Comparison of ENCODE assay signal across 8 mouse cellular contexts in the genomic region with DNA sequence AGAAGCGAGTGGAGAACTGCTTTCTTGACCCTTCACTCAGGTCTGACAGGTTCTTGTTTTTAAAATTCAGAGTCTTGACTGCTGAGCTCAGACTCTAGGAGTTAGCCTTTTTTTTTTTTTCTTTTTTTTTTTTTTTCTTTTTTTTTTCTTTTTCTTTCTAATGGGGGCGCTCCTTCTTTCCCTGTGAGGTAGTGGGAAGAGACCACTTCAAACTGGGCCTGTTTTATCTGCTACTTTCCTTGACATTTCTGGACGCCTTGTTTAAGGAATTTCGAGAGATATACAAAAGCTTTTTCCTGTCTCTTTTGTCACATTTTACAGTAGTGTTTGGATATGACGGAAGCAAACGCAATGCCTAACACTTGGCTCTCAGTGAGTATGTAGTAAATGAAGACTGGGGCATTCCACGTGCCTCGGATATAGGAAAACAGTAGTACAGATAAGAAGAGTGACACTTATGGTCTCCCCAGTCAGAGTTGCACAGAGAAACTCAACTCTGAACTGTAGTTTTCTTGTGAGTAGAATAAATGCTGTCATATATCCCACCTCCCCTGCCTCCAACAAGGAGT. TPM values are rescaled to one million over a fixed set of nuclear protein-coding genes. Genes with fewer than 3 reads are reported as not detected.
DNase-seq lines count a peak whose midpoint lies in the region; ATAC-seq and TF ChIP-seq lines count a peak whose summit lies in the region.

No protein-coding gene starts in this region.

- peak overlapping the region; percentile 75; the same call in 1 of the 2 replicates for H3K9ac ChIP-seq in embryonic facial prominence, embryonic 13.5 days
- H3K9ac ChIP-seq in neural tube, embryonic 14.5 days (replicated peaks; ENCODE audit: low read depth, low read length) = no peak overlapping the region

- H3K27me3 ChIP-seq in embryonic facial prominence, embryonic 13.5 days = no peaks in the 10 kb centered on the region
- no peaks in the 10 kb centered on the region for H3K27me3 ChIP-seq in limb, embryonic 10.5 days (ENCODE audit: low read depth, poor library complexity, severe bottlenecking)
- H3K27me3 ChIP-seq in neural tube, embryonic 14.5 days (ENCODE audit: control insufficient read depth, insufficient read depth, low read length) = no peaks in the 10 kb centered on the region

- peak overlapping the region; percentile 79 for H3K27ac ChIP-seq in layer of hippocampus, adult 2 months
- H3K27ac ChIP-seq in embryonic facial prominence, embryonic 13.5 days = no peak overlapping the region
- H3K27ac ChIP-seq in limb, embryonic 10.5 days = peak overlapping the region; percentile 85; the same call in 1 of the 2 replicates
- no peak overlapping the region for H3K27ac ChIP-seq in neural tube, embryonic 14.5 days (ENCODE audit: low read depth, low read length)

- ATAC-seq in embryonic facial prominence, embryonic 13.5 days (ENCODE audit: insufficient number of reproducible peaks, insufficient read depth, low FRiP score, low TSS enrichment, low read depth) = no peak
- no peak for ATAC-seq in neural tube, embryonic 14.5 days (ENCODE audit: low read depth)
- ATAC-seq in monocyte, adult 5-6 weeks (replicated peaks; ENCODE audit: insufficient number of reproducible peaks, low FRiP score, low TSS enrichment, poor library complexity, severe bottlenecking) = no peak

- H3K4me3 ChIP-seq in layer of hippocampus, adult 2 months = peak overlapping the region; percentile 56
- H3K4me3 ChIP-seq in embryonic facial prominence, embryonic 13.5 days = peak overlapping the region; percentile 59
- peak overlapping the region; percentile 65 for H3K4me3 ChIP-seq in limb, embryonic 10.5 days
- H3K4me3 ChIP-seq in neural tube, embryonic 14.5 days (ENCODE audit: low read depth, low read length) = peak overlapping the region; percentile 38; the same call in 1 of the 2 replicates

- 51% methylated on average over 8 of the region's 8 CpGs for WGBS in embryonic facial prominence, embryonic 13.5 days
- WGBS in limb, embryonic 10.5 days = 66% methylated on average over 8 of the region's 8 CpGs
- 67% methylated on average over 8 of the region's 8 CpGs for WGBS in neural tube, embryonic 14.5 days

- no peak for TF ChIP-seq CTCF in layer of hippocampus, adult 2 months (conservative IDR thresholded peaks at IDR 0.05)

- no peak for DNase-seq in layer of hippocampus, adult 2 months (ENCODE audit: low spot score in 2 of 2)
- DNase-seq in layer of hippocampus, postnatal 25 days (ENCODE audit: extremely low spot score in 1 of 2, low spot score in 1 of 2) = no peak
- DNase-seq in limb, embryonic 10.5 days (ENCODE audit: low spot score) = no peak
- DNase-seq in ovary, postnatal 36 days (ENCODE audit: low spot score) = no peak
- no peak for DNase-seq in gastrocnemius, postnatal 25 days

- H3K4me2 ChIP-seq in embryonic facial prominence, embryonic 13.5 days = peak overlapping the region; percentile 91
- peak overlapping the region; percentile 83; the same call in 1 of the 2 replicates for H3K4me2 ChIP-seq in neural tube, embryonic 14.5 days (ENCODE audit: low read depth, low read length)

- H3K4me1 ChIP-seq in embryonic facial prominence, embryonic 13.5 days = 0 out of 2 replicates have a peak, but pooled peaks cover 9% of the 10 kb centered on the region
- peaks cover 11% of the 10 kb centered on the region for H3K4me1 ChIP-seq in limb, embryonic 10.5 days
- peaks cover 9% of the 10 kb centered on the region; the same call in 1 of the 2 replicates for H3K4me1 ChIP-seq in neural tube, embryonic 14.5 days (ENCODE audit: control insufficient read depth, insufficient read depth, low read length)

- no peaks in the 10 kb centered on the region for H3K36me3 ChIP-seq in embryonic facial prominence, embryonic 13.5 days
- no peaks in the 10 kb centered on the region for H3K36me3 ChIP-seq in limb, embryonic 10.5 days
- no peaks in the 10 kb centered on the region for H3K36me3 ChIP-seq in neural tube, embryonic 14.5 days (ENCODE audit: control insufficient read depth, insufficient read depth, low read length)

- H3K9me3 ChIP-seq in embryonic facial prominence, embryonic 13.5 days = no peaks in the 10 kb centered on the region
- no peaks in the 10 kb centered on the region for H3K9me3 ChIP-seq in limb, embryonic 10.5 days (replicated peaks)
- no peaks in the 10 kb centered on the region for H3K9me3 ChIP-seq in neural tube, embryonic 14.5 days (ENCODE audit: control insufficient read depth, low read length)

RNA-seq across cellular contexts. Expression of gene Ctsc, which starts 0.8 kb away (rescaled TPM):
- 10 to 100 TPM; 13.2 to 15.3 TPM for total RNA-seq in layer of hippocampus, adult 2 months (2021)
- total RNA-seq in layer of hippocampus, postnatal 25 days (2021) = 10 to 100 TPM; 12.0 to 13.2 TPM
- 41.1 and 45.4 TPM in 2 replicates for polyA plus RNA-seq in embryonic facial prominence, embryonic 13.5 days (2015; fragmentation: Nextera tagmentation; extraction: Ambion mirVana)
- 20.3 and 24.1 TPM in 2 replicates for polyA plus RNA-seq in limb, embryonic 10.5 days (2016; fragmentation: Nextera tagmentation; extraction: Ambion mirVana)
- polyA plus RNA-seq in neural tube, embryonic 14.5 days (2014; fragmentation: Nextera tagmentation; extraction: Ambion mirVana) = 6.5 and 16.1 TPM in 2 replicates
- total RNA-seq in gastrocnemius, postnatal 25 days (2021) = 10 to 100 TPM; 33.0 to 36.9 TPM
- 248 to 277 TPM (median 251 TPM) in 3 replicates for total RNA-seq in monocyte, adult 5-6 weeks (2017)

Comparison
In these comparisons a context has a peak if more than half of its experiments do, and no peak if none do; other contexts are left out.
1. H3K27ac ChIP-seq: peak in layer of hippocampus, adult 2 months (single experiment) and limb, embryonic 10.5 days (single experiment); none in embryonic facial prominence, embryonic 13.5 days (single experiment) and neural tube, embryonic 14.5 days (single experiment).
2. Peak in every context shown above with its lines, with median percentiles within 50 percentile points of each other: H3K4me3 ChIP-seq.